Mouse (Mus musculus) cerebellum, adult 9-11 months (tissue): ENCODE measurements at regions not wholly inside any gene's neighbourhood (a gene's known extent, or its start where the extent isn't known, plus 50 kb on each side); places are given as distances from the start of the nearest gene placed in this dataset.

Experiments used
- DNase-seq: peaks from one replicate; pipeline ENCODE4 v3.0.0; 2022

DNA sequence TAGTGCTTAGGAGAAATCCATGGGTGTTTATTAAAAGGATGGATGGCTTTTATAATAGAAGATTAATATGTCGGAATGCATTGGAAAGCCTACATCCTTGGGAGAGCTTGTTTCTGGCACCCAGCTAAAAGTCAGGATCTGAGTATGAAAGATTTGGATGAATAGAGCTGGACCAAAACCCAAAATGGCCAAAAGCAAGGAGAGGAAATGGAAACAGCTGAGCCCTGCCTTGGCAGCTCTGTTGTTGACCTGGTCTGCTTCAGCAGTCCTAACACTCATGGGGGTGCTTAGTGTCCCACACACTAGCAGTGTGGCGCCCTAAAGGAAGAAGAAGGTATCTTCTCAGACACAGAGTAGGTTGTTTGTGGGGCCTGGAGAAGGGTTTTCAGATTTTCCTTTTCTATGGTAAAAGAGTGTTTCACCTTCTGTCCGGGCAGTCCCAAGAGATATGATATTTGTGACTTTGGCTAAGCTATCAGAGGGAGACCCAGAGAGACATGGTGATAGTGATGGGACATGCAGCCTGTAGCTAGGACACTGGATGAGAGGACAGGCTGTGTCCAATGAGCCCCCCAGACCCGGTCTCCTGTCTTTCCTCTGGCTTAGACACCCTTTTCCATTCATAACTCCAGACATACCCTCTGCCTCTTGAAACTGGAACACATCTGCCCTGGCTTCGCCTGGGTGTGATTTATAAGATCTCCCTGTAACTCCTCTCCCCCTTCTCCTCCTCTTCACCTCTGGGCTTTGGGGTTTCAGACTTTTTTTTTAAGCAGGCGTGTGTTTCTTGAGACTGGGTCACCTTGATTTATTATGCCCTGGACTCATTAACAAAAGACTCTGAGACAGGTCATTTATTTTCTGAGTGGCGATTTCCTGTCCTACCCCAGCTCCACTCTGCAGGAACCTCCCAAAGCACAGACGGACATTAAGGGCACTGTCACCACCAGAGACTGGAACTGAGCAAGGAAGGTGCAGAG, 70.9 kb upstream of the Boc start:
- no peak for DNase-seq

- DNase-seq = no peak
Observed at GRCm38 (mm10) chr16:44625871-44626293, 67.2 kb upstream of the Boc start.

- no peak for DNase-seq
Observed at GRCm38 (mm10) chr16:44625108-44625616, 66.5 kb upstream of the Boc start.

DNA sequence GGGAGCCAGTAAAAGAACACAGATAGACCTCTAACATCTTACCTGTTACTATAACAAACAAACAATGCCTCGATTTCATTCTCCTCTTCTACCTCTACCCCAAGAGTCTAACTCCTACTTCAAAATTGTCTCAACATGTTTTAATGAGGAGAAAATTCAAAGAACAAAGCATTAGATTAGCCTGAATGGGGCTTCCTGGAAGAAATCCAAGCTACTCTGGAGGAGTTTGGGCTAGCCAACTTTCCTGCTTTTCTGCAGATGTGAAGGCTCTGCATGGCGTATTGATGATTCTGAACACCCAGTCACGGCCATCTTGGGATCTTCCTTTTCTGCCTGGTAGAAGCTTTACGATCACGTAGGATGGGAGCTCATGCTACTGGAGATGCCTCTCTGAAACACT, 62.9 kb upstream of the Boc start:
- no peak for DNase-seq

DNA sequence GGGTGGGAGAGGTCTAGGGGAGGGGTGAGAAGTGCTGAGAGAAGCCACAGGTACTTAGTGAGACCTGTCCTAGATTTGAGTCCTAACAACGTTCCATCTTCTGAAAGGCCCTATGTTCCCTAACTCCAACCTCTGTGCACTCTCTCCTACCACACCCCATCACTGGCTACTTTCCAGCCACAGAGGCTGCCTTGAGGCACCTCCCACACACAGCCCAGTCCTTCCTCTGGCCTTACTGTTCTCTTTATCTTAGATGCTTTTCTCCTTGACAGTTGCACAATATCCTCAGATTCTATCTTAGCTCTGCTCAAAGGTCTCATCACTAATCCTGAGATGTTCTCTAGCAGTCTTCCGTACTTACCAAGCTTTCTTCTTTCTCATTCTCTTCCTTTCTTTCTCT, 61.8 kb upstream of the Boc start:
- no peak for DNase-seq

GRCm38 (mm10) chr16:44619476-44620103, 60.9 kb upstream of the Boc start:
- no peak for DNase-seq

GRCm38 (mm10) chr16:44617041-44617440, 58.3 kb upstream of the Boc start:
- peak; percentile 65 for DNase-seq

GRCm38 (mm10) chr16:44616376-44616775, 57.7 kb upstream of the Boc start:
- DNase-seq = peak; percentile 64

DNA sequence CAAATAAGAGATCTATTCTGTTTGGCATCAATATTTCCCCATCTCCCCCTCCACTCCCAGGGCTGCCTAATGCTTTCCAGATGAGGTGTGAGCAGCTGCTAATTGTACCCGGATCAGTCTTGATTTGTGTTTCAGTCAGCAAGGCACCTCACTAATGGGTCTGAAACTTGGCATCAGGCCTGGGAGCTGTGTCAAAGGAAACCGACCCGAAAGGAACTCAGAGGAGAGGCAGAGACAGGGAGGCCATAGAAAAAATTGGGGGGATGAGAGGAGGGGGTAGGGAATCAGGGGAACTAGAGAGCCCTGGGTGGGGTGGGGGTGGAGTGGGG, 57.1 kb upstream of the Boc start:
- peak; percentile 64 for DNase-seq

GRCm38 (mm10) chr16:44615172-44615877, 56.6 kb upstream of the Boc start:
- DNase-seq = peak; percentile 34

DNA sequence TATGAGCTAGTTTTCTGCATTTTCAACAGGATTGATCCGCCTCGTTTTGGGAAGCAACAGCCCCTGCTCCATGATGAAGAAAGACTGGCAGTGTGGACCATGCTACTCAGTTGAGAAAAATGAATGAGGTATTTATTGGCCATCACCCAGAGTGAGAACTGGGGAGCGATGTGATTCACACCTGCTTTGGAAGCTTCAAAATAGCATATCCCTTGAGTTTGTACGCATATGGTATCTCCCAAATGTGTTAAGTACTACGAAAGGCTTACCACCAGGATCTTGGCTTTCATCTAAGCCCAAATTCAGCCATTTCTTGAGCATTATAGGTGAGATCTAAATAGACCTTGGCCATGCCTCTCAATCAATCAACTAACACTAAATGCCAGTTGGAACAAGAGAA, 55.5 kb upstream of the Boc start:
- no peak for DNase-seq

- DNase-seq = peak; percentile 93
Observed at GRCm38 (mm10) chr16:44612676-44613075, 54.0 kb upstream of the Boc start.

GRCm38 (mm10) chr16:44611525-44611924, 52.8 kb upstream of the Boc start:
- no peak for DNase-seq

GRCm38 (mm10) chr16:44608586-44608985, 49.9 kb upstream of the Boc start:
- no peak for DNase-seq
